17 mouse cellular contexts compared by ENCODE assay signal in genomic region chr17:81538163-81539160, GRCm38 (mm10).
DNase-seq lines count a peak whose midpoint lies in the region; ATAC-seq and TF ChIP-seq lines count a peak whose summit lies in the region.
"Had no signal": no experiment of that assay in that cellular context is flagged by ENCODE, and none has a peak within 500 bp of the region (broad histone marks: within the 10 kb centered on the region; RNA-seq: fewer than 3 reads in every experiment).

No protein-coding gene starts in this region.

- H3K9ac ChIP-seq in heart, embryonic 11.5 days (ENCODE audit: low read depth, low read length): no peak overlapping the region
- no peak overlapping the region for H3K9ac ChIP-seq in midbrain, postnatal 0 days (replicated peaks; ENCODE audit: low read length, poor library complexity, severe bottlenecking)
- H3K9ac ChIP-seq in midbrain, embryonic 13.5 days (replicated peaks): no peak overlapping the region
- H3K9ac ChIP-seq in heart, postnatal 0 days (replicated peaks; ENCODE audit: low read depth, low read length): no peak overlapping the region
- H3K9ac ChIP-seq: limb, embryonic 13.5 days; liver, embryonic 15.5 days; midbrain, embryonic 12.5 days had no signal

- no peaks in the 10 kb centered on the region for H3K9me3 ChIP-seq in heart, embryonic 11.5 days (replicated peaks; ENCODE audit: control insufficient read depth, low read length)
- no peaks in the 10 kb centered on the region for H3K9me3 ChIP-seq in heart, embryonic 10.5 days
- H3K9me3 ChIP-seq in midbrain, postnatal 0 days (ENCODE audit: low read length): no peaks in the 10 kb centered on the region
- H3K9me3 ChIP-seq in midbrain, embryonic 13.5 days: no peaks in the 10 kb centered on the region
- H3K9me3 ChIP-seq in heart, postnatal 0 days (replicated peaks; ENCODE audit: control insufficient read depth, low read length): no peaks in the 10 kb centered on the region
- H3K9me3 ChIP-seq: limb, embryonic 13.5 days; liver, embryonic 15.5 days; midbrain, embryonic 12.5 days had no signal

- no peaks in the 10 kb centered on the region for H3K27me3 ChIP-seq in heart, embryonic 11.5 days (ENCODE audit: control insufficient read depth, insufficient read depth, low read length)
- no peaks in the 10 kb centered on the region for H3K27me3 ChIP-seq in heart, embryonic 10.5 days (ENCODE audit: insufficient read depth, poor library complexity, severe bottlenecking)
- H3K27me3 ChIP-seq in midbrain, postnatal 0 days (ENCODE audit: insufficient read depth, low read length): no peaks in the 10 kb centered on the region
- 0 out of 2 replicates have a peak, but pooled peaks cover 4% of the 10 kb centered on the region for H3K27me3 ChIP-seq in midbrain, embryonic 13.5 days
- H3K27me3 ChIP-seq in heart, postnatal 0 days (ENCODE audit: control insufficient read depth, insufficient read depth, low read length): no peaks in the 10 kb centered on the region
- H3K27me3 ChIP-seq: limb, embryonic 13.5 days; liver, embryonic 15.5 days had no signal

- TF ChIP-seq CTCF in midbrain, postnatal 0 days (IDR thresholded peaks at IDR 0.05): no peak
- no peak for TF ChIP-seq CTCF in heart, postnatal 0 days (IDR thresholded peaks at IDR 0.05; ENCODE audit: low read depth)

- H3K4me3 ChIP-seq in heart, embryonic 11.5 days (ENCODE audit: low read depth, low read length): no peak overlapping the region
- H3K4me3 ChIP-seq in heart, embryonic 10.5 days: no peak overlapping the region
- no peak overlapping the region for H3K4me3 ChIP-seq in midbrain, postnatal 0 days (ENCODE audit: low read depth, low read length)
- H3K4me3 ChIP-seq in midbrain, embryonic 13.5 days (replicated peaks): no peak overlapping the region
- H3K4me3 ChIP-seq in heart, postnatal 0 days (ENCODE audit: low read depth, low read length): no peak overlapping the region
- H3K4me3 ChIP-seq: limb, embryonic 13.5 days; liver, embryonic 15.5 days; midbrain, embryonic 12.5 days had no signal

- ATAC-seq in heart, embryonic 11.5 days (replicated peaks; ENCODE audit: insufficient number of reproducible peaks, low FRiP score, low TSS enrichment): no peak
- no peak for ATAC-seq in midbrain, postnatal 0 days (ENCODE audit: low FRiP score)
- ATAC-seq in midbrain, embryonic 13.5 days: no peak
- ATAC-seq in heart, postnatal 0 days (ENCODE audit: insufficient read depth, low read depth): peak; percentile 69
- ATAC-seq: intestine, embryonic 16.5 days had no signal

- no peak overlapping the region; the same call in 1 of the 2 replicates for H3K4me2 ChIP-seq in heart, embryonic 11.5 days
- no peak overlapping the region for H3K4me2 ChIP-seq in midbrain, postnatal 0 days (ENCODE audit: low read depth, low read length, poor library complexity, severe bottlenecking)
- H3K4me2 ChIP-seq in midbrain, embryonic 13.5 days (replicated peaks): no peak overlapping the region
- peak overlapping the region; percentile 33 for H3K4me2 ChIP-seq in heart, postnatal 0 days (ENCODE audit: low read depth, low read length)
- H3K4me2 ChIP-seq: limb, embryonic 13.5 days; liver, embryonic 15.5 days; midbrain, embryonic 12.5 days had no signal

- 43% methylated on average over 9 of the region's 9 CpGs for WGBS in heart, embryonic 11.5 days (ENCODE audit: insufficient replicate concordance)
- WGBS in heart, embryonic 10.5 days: 50% methylated on average over 9 of the region's 9 CpGs
- 62% methylated on average over 9 of the region's 9 CpGs for WGBS in midbrain, postnatal 0 days
- 65% methylated on average over 9 of the region's 9 CpGs for WGBS in midbrain, embryonic 13.5 days
- WGBS in heart, postnatal 0 days: 34% methylated on average over 9 of the region's 9 CpGs

- peak overlapping the region; percentile 62 for H3K27ac ChIP-seq in heart, embryonic 11.5 days (ENCODE audit: low read depth, low read length)
- H3K27ac ChIP-seq in heart, embryonic 10.5 days: no peak overlapping the region
- no peak overlapping the region for H3K27ac ChIP-seq in midbrain, postnatal 0 days (ENCODE audit: low read depth, low read length)
- no peak overlapping the region for H3K27ac ChIP-seq in midbrain, embryonic 13.5 days
- H3K27ac ChIP-seq in heart, postnatal 0 days (ENCODE audit: low read depth): peak overlapping the region; percentile 84
- H3K27ac ChIP-seq: kidney, postnatal 0 days; limb, embryonic 13.5 days; liver, embryonic 15.5 days; midbrain, embryonic 12.5 days had no signal

- TF ChIP-seq EP300 in heart, postnatal 0 days (IDR thresholded peaks at IDR 0.05; ENCODE audit: low read depth): no peak

- H3K4me1 ChIP-seq in heart, embryonic 11.5 days (ENCODE audit: control insufficient read depth, insufficient read depth, low read length): peaks cover 30% of the 10 kb centered on the region
- peaks cover 19% of the 10 kb centered on the region for H3K4me1 ChIP-seq in heart, embryonic 10.5 days
- H3K4me1 ChIP-seq in midbrain, postnatal 0 days (ENCODE audit: insufficient read depth, low read length): 0 out of 2 replicates have a peak, but pooled peaks cover 3% of the 10 kb centered on the region
- H3K4me1 ChIP-seq in midbrain, embryonic 13.5 days (replicated peaks): peaks cover 6% of the 10 kb centered on the region; the same call in 1 of the 2 replicates
- H3K4me1 ChIP-seq in heart, postnatal 0 days (ENCODE audit: control insufficient read depth, insufficient read depth): peaks cover 42% of the 10 kb centered on the region
- H3K4me1 ChIP-seq: liver, embryonic 15.5 days had no signal

- no peak for DNase-seq in heart, embryonic 10.5 days (ENCODE audit: low spot score)
- peak; percentile 39 for DNase-seq in midbrain, postnatal 0 days (ENCODE audit: low spot score)
- DNase-seq in heart, postnatal 0 days (ENCODE audit: low spot score): peak; percentile 52
- DNase-seq in ovary, postnatal 10 days (ENCODE audit: low spot score): no peak
- DNase-seq in yolk sac, embryonic 10.5 days (ENCODE audit: low spot score): no peak
- DNase-seq: adrenal gland, adult 2 months; cerebellum, postnatal 10 days; gastrocnemius, postnatal 36 days; thymus, adult 18-20 months had no signal

- no peaks in the 10 kb centered on the region for H3K36me3 ChIP-seq in heart, embryonic 11.5 days (ENCODE audit: control insufficient read depth, insufficient read depth, low read length)
- H3K36me3 ChIP-seq in heart, embryonic 10.5 days: no peaks in the 10 kb centered on the region
- no peaks in the 10 kb centered on the region for H3K36me3 ChIP-seq in midbrain, postnatal 0 days (ENCODE audit: insufficient read depth, low read length)
- H3K36me3 ChIP-seq in midbrain, embryonic 13.5 days: no peaks in the 10 kb centered on the region
- H3K36me3 ChIP-seq in heart, postnatal 0 days (replicated peaks; ENCODE audit: control insufficient read depth, insufficient read depth, low read length): no peaks in the 10 kb centered on the region
- H3K36me3 ChIP-seq: G1E; limb, embryonic 13.5 days; liver, embryonic 15.5 days; midbrain, embryonic 12.5 days had no signal

Comparison
In these comparisons a context has a peak if more than half of its experiments do, and no peak if none do; other contexts are left out.
1. H3K27ac ChIP-seq: peak in heart, embryonic 11.5 days (single experiment) and heart, postnatal 0 days (single experiment); none in heart, embryonic 10.5 days (single experiment), midbrain, postnatal 0 days (single experiment) and midbrain, embryonic 13.5 days (single experiment).
2. DNase-seq: peak in midbrain, postnatal 0 days (single experiment) and heart, postnatal 0 days (single experiment); none in heart, embryonic 10.5 days (single experiment), ovary, postnatal 10 days (single experiment) and yolk sac, embryonic 10.5 days (single experiment).